Mouse (Mus musculus): ENCODE measurements around the gene Olfr774. TPM values are rescaled to one million over a fixed set of nuclear protein-coding genes. Genes with fewer than 3 reads are reported as not detected.
"Not testable (repeated sequence)": the region's sequence is repeated elsewhere in the genome, so short reads cannot be mapped to it uniquely, and the experiment has no call there.

Olfr774 gene
- not detected in 2 replicates for polyA plus RNA-seq (2012; ENCODE audit: insufficient read depth, low replicate concordance)

GRCm38 (mm10) chr10:129235904-129236303, at the start of gene Olfr774:
Gene Olfr774, plus strand, starts transcription at chr10:129236204.
- H3K9me3 ChIP-seq: peaks cover 15% of the 10 kb centered on the region; the same call in 1 of the 2 replicates
- H3K36me3 ChIP-seq (replicated peaks; ENCODE audit: low read length): no peaks in the 10 kb centered on the region
- no peak within 1 kb of the TSS for H3K4me3 ChIP-seq (replicated peaks)
- TF ChIP-seq GATA1 (IDR thresholded peaks at IDR 0.05; ENCODE audit: borderline replicate concordance, low read length) (no peak), FLI1 (IDR thresholded peaks at IDR 0.05; ENCODE audit: low read length) (no peak)
- H3K4me1 ChIP-seq: no peaks in the 10 kb centered on the region
- H3K27me3 ChIP-seq (replicated peaks): no peaks in the 10 kb centered on the region

- not testable (repeated sequence) for H3K27me3 ChIP-seq (replicated peaks); H3K4me1 ChIP-seq; H3K36me3 ChIP-seq (replicated peaks; ENCODE audit: low read length); H3K4me3 ChIP-seq (replicated peaks); H3K9me3 ChIP-seq
Measured at GRCm38 (mm10) chr10:129187319-129187718, 48.7 kb upstream of the Olfr774 start, which contains the start of gene Olfr773. Gene Olfr773, minus strand, starts transcription at chr10:129187419.

- H3K4me1 ChIP-seq: no peaks in the 10 kb centered on the region
- no peak overlapping the region for H3K4me3 ChIP-seq (replicated peaks)
- no peaks in the 10 kb centered on the region for H3K36me3 ChIP-seq (replicated peaks; ENCODE audit: low read length)
- H3K9me3 ChIP-seq: peaks cover 30% of the 10 kb centered on the region
- TF ChIP-seq FLI1 (IDR thresholded peaks at IDR 0.05; ENCODE audit: low read length) (no peak), GATA1 (IDR thresholded peaks at IDR 0.05; ENCODE audit: borderline replicate concordance, low read length) (no peak)
- no peaks in the 10 kb centered on the region for H3K27me3 ChIP-seq (replicated peaks)
Measured at GRCm38 (mm10) chr10:129230737-129231136, 5.3 kb upstream of the Olfr774 start.

GRCm38 (mm10) chr10:129248112-129248511, 12.1 kb downstream of the Olfr774 start, which contains the start of gene Olfr775:
Gene Olfr775, plus strand, starts transcription at chr10:129248412.
- no peak within 1 kb of the TSS for H3K4me3 ChIP-seq (replicated peaks)
- H3K4me1 ChIP-seq: no peaks in the 10 kb centered on the region
- no peaks in the 10 kb centered on the region for H3K27me3 ChIP-seq (replicated peaks)
- TF ChIP-seq FLI1 (IDR thresholded peaks at IDR 0.05; ENCODE audit: low read length) (no peak), GATA1 (IDR thresholded peaks at IDR 0.05; ENCODE audit: borderline replicate concordance, low read length) (no peak)
- no peaks in the 10 kb centered on the region for H3K36me3 ChIP-seq (replicated peaks; ENCODE audit: low read length)
- H3K9me3 ChIP-seq: no peaks in the 10 kb centered on the region

- no peak within 1 kb of the TSS for H3K4me3 ChIP-seq (replicated peaks)
- TF ChIP-seq GATA1 (IDR thresholded peaks at IDR 0.05; ENCODE audit: borderline replicate concordance, low read length) (no peak), FLI1 (IDR thresholded peaks at IDR 0.05; ENCODE audit: low read length) (no peak)
- H3K4me1 ChIP-seq: no peaks in the 10 kb centered on the region
- H3K36me3 ChIP-seq (replicated peaks; ENCODE audit: low read length): no peaks in the 10 kb centered on the region
- H3K9me3 ChIP-seq: no peaks in the 10 kb centered on the region
- H3K27me3 ChIP-seq (replicated peaks): no peaks in the 10 kb centered on the region
Measured at GRCm38 (mm10) chr10:129258827-129259226, 22.8 kb downstream of the Olfr774 start, which contains the start of gene Olfr776. Gene Olfr776, plus strand, starts transcription at chr10:129259127.

GRCm38 (mm10) chr10:129271081-129271535, 35.1 kb downstream of the Olfr774 start, which contains the start of gene Olfr777:
Gene Olfr777, minus strand, starts transcription at chr10:129271485.
- H3K36me3 ChIP-seq (replicated peaks; ENCODE audit: low read length): no peaks in the 10 kb centered on the region
- H3K9me3 ChIP-seq: no peaks in the 10 kb centered on the region
- no peak for TF ChIP-seq FLI1 (IDR thresholded peaks at IDR 0.05; ENCODE audit: low read length)
- TF ChIP-seq GATA1 (IDR thresholded peaks at IDR 0.05; ENCODE audit: borderline replicate concordance, low read length): no peak
- H3K4me3 ChIP-seq (replicated peaks): no peak within 1 kb of the TSS
- H3K27me3 ChIP-seq (replicated peaks): no peaks in the 10 kb centered on the region
- H3K4me1 ChIP-seq: no peaks in the 10 kb centered on the region

Other genes with a start within 250 kb of the Olfr774 start
- gene Olfr9, start 246.8 kb upstream of the Olfr774 start, polyA plus RNA-seq (2012; ENCODE audit: insufficient read depth, low replicate concordance): not detected in 2 replicates
- gene Olfr763, start 225.4 kb upstream of the Olfr774 start, polyA plus RNA-seq (2012; ENCODE audit: insufficient read depth, low replicate concordance): not detected in 2 replicates
- not detected in 2 replicates for gene Olfr764-ps1, start 196.3 kb upstream of the Olfr774 start, polyA plus RNA-seq (2012; ENCODE audit: insufficient read depth, low replicate concordance)
- gene Olfr765, start 186.2 kb upstream of the Olfr774 start, polyA plus RNA-seq (2012; ENCODE audit: insufficient read depth, low replicate concordance): not detected in 2 replicates
- gene Olfr766-ps1, start 167.2 kb upstream of the Olfr774 start, polyA plus RNA-seq (2012; ENCODE audit: insufficient read depth, low replicate concordance): not detected in 2 replicates
- not detected in 2 replicates for gene Olfr767, start 153.3 kb upstream of the Olfr774 start, polyA plus RNA-seq (2012; ENCODE audit: insufficient read depth, low replicate concordance)
- gene Olfr768, start 136.8 kb upstream of the Olfr774 start, polyA plus RNA-seq (2012; ENCODE audit: insufficient read depth, low replicate concordance): 2.6 TPM in 1 of 2 replicates, not detected in the other
- gene Olfr769, start 118.3 kb upstream of the Olfr774 start, polyA plus RNA-seq (2012; ENCODE audit: insufficient read depth, low replicate concordance): not detected in 2 replicates
- gene Olfr770, start 97.2 kb upstream of the Olfr774 start, polyA plus RNA-seq (2012; ENCODE audit: insufficient read depth, low replicate concordance): not detected in 2 replicates
- not detected in 2 replicates for gene Olfr771, start 71.5 kb upstream of the Olfr774 start, polyA plus RNA-seq (2012; ENCODE audit: insufficient read depth, low replicate concordance)
- not detected in 2 replicates for gene Olfr772, start 58.3 kb upstream of the Olfr774 start, polyA plus RNA-seq (2012; ENCODE audit: insufficient read depth, low replicate concordance)
- not detected in 2 replicates for gene Olfr773, start 48.8 kb upstream of the Olfr774 start, polyA plus RNA-seq (2012; ENCODE audit: insufficient read depth, low replicate concordance)
- not detected in 2 replicates for gene Olfr775, start 12.2 kb downstream of the Olfr774 start, polyA plus RNA-seq (2012; ENCODE audit: insufficient read depth, low replicate concordance)
- not detected in 2 replicates for gene Olfr776, start 22.9 kb downstream of the Olfr774 start, polyA plus RNA-seq (2012; ENCODE audit: insufficient read depth, low replicate concordance)
- gene Olfr777, start 35.3 kb downstream of the Olfr774 start, polyA plus RNA-seq (2012; ENCODE audit: insufficient read depth, low replicate concordance): not detected in 2 replicates
- gene Olfr780, start 81.9 kb downstream of the Olfr774 start, polyA plus RNA-seq (2012; ENCODE audit: insufficient read depth, low replicate concordance): not detected in 2 replicates
- not detected in 2 replicates for gene Olfr781, start 92.7 kb downstream of the Olfr774 start, polyA plus RNA-seq (2012; ENCODE audit: insufficient read depth, low replicate concordance)
- not detected in 2 replicates for gene Olfr782, start 112.6 kb downstream of the Olfr774 start, polyA plus RNA-seq (2012; ENCODE audit: insufficient read depth, low replicate concordance)
- not detected in 2 replicates for gene Olfr784, start 147.9 kb downstream of the Olfr774 start, polyA plus RNA-seq (2012; ENCODE audit: insufficient read depth, low replicate concordance)
- not detected in 2 replicates for gene Olfr785, start 169.2 kb downstream of the Olfr774 start, polyA plus RNA-seq (2012; ENCODE audit: insufficient read depth, low replicate concordance)
- gene Olfr786, start 191.1 kb downstream of the Olfr774 start, polyA plus RNA-seq (2012; ENCODE audit: insufficient read depth, low replicate concordance): not detected in 2 replicates
- 2.0 TPM in 1 of 2 replicates, not detected in the other for gene Olfr787, start 225.7 kb downstream of the Olfr774 start, polyA plus RNA-seq (2012; ENCODE audit: insufficient read depth, low replicate concordance)
- not detected in 2 replicates for gene Olfr788, start 234.8 kb downstream of the Olfr774 start, polyA plus RNA-seq (2012; ENCODE audit: insufficient read depth, low replicate concordance)
- gene Olfr789, start 248.5 kb downstream of the Olfr774 start, polyA plus RNA-seq (2012; ENCODE audit: insufficient read depth, low replicate concordance): not detected in 2 replicates